Mouse (Mus musculus): ENCODE results near the gene Cd81.

Gene Cd81

DNA sequence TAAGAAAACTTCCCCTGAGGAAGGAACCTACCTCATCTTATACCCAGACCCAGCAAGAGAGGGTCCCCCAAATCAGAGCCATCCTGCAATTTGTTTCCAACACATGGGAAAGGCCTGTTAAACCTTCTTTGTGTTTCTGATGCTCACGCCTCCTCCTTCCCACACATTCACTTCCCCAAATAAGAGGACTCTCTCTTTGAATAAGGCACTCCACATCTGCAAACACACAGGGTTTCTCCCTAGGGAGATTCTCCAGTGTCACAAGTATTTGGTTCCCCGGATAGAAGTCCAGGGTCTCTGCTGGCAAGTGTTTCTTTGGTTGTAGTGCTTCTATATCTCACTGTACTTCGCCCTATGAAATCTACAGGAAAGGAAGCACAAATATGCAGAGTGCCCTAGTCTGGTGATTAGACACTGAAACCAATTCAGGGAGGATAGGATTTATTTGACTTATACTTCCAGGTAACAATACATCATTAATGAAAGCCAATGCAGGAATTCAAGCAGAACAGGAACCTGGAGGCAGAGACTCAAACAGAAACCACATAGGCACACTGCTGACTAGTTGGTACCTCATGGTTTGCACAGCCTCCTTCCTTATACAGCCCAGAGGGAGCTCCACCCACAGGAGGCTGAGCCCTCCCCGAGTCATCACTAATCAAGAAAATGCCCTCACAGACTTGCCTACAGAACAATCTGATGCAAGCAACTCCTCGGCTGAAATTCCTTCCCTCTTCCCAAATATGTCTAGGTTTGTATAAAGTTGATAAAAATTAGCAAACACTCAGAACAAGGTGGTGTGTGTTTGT is 31.0 kb upstream of the Cd81 start:
- no peak for DNase-seq

DNA sequence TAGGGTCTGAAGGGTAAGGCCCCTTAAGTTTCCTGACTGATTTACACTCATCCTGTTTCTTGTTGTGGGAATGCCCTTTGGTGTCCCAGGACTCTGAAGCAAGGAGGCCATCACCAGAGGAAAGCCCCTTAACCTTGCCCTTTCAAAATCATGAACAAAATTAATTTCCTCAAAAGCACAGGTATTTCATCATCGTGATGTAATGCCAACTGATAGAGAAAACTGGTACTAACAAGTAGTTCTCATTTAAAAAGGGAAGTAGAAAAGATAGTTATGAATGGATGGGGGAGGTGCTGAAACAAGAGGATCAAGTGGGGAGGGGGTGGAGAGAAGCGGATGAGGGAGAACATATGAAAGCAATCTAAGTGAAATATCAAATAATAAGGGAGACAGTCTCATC is 29.0 kb upstream of the Cd81 start:
- DNase-seq, result no peak

DNA sequence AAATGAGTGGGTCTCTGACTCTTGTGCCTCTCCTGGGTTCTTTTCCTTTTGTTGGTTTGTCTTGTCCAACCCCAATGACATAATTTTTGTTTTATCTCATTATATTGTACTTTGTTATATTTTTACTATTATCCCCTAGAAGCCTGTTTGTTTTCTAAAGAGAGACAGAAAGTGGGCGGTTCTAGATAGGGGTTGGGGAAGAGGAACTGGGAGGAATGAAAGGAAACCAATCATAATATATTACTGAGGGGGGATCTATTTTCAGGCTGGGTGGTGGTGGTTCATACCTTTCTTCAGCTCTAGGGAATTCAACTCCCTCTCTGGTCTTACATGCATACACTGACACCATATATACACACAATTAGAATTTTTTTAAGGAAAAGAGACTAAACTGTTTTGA is 28.2 kb upstream of the Cd81 start:
- no peak for DNase-seq

DNA sequence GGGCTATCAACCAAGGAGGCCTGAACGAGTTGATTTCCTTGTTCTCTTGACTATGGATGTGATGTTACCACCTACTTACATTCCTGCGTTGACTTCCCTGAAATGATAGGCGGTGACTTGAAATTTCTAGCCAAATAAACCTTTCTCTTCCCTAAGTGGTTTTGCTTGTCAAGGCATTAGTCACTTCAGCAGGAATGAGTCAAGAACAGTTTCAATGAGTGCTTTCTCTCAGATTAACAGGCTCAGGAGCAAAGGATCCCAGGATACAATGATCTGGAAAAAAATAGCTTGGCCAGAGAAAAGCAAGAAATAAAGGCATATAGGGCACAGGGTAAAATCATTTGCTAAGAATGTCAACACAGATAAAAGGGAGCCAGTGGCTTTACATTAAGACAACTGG is 27.0 kb upstream of the Cd81 start:
- no peak for DNase-seq

DNA sequence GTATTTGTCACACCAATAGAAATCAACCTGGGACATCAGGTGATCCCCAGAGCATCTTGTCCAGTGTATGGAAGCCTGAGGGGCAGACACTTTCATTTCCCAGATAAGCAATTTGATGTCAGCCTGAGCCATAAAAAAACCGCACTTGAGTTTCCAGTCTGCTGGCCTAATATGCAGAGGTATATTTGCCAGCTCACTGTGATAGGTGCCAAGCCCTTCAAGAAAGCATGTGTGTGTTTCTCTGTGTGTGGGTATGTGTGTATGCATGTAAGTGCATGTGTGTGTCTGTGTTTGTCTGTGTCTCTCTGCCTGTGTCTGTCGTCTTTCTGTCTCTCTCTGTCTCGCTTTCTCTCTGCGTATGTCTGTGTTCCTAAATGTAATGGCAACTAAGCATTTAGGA is 25.3 kb upstream of the Cd81 start:
- no peak for DNase-seq

DNA sequence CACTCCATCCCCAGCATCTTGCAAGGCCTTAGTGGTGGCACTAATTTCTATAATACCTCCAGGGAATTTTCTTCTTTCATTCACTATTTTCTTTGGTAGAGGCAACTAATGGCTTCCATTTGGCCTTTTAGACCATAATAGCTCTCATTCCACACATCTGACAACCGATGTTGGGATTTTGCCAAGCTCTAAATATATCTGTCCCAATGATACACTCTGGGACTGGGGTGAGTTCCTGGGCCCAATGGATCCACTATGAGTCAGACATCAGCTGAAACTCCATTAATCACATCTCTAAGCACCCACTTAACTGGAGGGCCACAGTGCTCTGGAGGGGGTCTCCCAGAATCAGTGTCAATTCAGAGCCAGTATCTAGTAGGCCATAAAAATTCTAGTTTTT is 20.7 kb upstream of the Cd81 start:
- DNase-seq, result no peak

DNA sequence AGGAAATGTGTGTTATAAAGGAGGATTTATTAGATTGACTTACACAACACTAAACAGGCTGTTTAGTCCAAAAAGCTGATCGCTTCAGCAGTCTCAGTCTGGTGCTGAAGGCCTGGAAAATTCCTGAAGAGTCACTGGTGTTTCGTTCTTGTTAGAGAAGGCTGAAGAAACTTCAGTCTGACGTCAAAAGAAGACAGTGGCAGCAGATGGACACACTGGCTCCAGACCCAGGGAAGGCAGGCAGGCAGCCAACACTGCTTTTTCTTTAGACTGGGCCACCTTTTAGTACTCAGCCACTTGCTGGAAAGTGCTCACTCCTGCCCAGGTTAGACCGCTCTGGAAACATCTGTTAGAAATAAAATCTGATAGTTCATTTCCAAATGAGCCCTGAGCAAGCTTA is 19.0 kb upstream of the Cd81 start:
- DNase-seq, result no peak

DNA sequence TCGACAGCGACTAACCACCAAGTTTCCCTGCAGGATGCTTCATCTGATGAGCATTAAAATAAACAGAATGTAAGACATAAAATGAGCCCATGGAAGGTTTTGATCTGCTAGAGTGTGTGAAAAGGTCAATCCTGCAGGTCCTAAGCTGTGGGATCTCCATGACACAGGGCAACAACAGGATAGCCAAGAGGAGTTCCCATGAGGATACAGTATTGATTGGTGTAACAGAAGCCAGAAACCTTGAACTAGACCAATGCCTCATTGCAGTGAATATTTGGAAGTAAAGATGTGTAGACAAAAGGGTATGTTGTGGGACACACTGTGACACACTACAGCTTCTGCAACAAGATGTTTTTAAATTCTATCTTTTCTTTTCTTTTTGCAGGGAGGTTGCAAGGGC is 18.4 kb upstream of the Cd81 start:
- DNase-seq, result no peak

DNA sequence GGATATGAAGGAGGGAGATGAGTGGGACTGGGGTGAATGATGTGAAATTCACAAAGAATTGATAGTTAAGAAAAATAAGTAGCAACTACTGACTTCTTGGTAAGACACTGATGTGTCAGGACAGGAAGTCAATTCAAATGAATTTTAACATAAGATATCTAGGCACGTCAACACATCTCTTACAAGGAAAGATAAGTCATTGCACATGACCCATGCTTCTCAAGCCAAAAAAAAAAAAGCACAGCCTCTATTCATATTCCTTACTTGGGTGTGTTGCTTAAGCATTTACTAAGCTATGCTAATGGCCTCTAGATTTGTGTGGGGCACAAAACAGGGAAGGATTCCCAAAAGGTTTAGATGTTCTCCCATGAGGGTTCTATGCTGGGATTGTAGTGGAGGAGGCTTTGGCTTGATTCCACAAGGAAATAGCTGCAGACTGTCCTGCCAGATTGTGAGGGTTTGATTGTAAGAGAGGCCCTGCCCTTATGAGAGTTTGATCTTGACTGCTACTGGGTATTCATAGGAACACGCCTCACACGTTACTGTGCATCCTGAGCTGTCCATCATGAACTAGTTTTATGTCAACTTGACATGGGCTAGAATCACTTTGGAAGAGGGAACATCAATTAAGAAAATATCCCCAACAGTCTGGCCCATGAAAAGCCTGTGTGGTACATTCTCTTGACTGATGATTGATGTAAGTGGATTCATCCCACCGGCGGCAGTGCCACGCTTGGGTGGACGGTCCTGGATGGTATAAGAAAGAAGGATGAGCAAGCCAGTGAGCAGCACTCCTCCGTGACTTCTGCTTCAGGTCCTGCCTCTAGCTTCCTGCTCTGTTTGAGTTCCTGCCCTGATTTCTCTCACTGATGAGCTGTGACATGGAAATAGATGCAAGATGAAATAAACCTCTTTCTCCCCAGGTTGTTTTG is 17.8 kb upstream of the Cd81 start:
- DNase-seq, result no peak

DNA sequence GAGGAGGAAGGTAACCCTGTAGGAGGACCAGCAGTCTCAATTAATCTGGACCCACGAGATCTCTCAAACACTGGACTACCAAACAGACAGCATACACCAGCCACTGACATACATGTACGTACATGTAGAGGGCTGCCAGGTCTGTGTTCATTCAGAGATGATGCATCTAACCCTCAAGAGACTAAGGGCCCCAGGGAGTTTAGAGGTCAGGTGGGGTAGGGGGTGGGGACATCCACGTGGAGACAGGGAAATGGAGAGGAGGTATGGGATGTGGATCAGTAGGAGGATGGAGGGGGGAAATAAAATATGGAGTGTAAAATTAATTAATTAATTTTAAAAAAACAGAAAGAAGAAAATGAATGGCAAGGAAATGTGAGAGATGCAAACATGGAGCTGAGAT is 15.8 kb upstream of the Cd81 start:
- no peak for DNase-seq

DNA sequence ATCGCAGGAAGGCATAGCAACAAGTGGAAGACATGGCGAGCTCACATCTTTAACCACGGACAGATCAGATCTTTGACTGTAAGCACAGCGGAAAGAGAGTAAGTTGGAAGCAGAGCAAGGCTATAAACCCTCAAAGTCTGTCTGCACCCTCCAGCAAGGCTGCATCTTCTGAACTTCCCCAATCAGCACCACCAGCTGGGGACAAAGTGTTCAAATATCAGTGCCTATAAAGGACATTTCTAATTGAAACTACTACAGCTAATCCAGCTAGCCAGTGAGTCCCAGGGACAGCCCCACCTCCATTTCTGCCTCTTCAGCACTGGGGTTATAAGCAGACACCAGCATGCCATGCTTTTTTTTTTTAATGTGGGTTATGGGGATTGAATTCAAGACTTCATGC is 15.2 kb upstream of the Cd81 start:
- no peak for DNase-seq

DNA sequence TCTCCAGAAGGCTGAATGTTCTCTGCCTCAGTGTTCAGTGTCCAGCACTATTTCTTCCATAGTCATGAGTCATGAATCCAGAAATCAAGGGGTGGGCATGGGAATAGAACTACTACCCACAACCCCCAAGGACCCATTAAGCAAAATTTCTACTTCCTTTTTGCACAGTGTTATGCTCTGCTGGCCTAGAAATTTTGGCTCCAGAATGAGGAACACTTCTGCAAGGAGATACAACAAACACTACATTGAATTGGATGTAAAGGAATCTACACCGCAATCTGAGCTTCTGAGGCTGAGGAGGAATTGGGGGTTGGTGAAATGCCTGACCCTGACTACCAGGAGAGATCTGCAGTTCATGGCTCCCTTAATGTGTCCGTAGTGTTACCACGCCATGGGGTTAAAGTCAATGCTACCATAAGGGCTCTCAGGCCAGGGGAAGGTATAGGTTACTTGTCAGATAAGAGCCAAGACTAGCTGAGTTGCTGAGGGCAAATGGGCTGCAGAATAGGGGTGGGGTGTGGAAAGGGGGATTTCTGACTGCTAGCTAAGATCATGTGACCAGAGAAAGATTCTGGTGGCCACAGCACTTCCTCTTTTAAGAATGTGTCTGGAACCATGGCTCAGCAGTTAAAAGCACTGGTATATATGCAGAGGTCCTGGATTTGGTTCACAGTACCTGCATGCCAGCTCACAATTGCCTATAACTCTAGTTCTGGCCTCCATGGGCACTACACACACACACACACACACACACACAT is 14.2 kb upstream of the Cd81 start:
- no peak for DNase-seq

DNA sequence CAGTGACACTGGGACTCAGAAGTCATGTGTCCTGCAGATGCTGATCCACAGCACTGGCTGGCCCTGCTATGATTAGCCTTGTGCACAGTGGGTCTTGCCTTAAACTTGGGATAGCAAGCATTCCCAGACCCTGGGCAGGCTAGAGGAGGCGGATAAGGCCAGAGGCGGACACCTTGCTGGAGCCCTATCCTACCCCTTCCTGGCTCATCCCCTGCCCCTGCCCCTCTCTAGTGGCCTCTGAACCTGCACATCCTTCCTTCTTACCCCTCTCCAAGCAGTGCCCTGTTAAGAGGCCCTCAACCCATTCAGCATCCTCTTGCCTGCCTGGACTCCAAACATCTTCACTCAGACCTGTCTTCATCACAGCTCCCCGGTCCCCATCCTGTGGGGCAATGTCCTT is 12.0 kb upstream of the Cd81 start:
- DNase-seq, result no peak

DNA sequence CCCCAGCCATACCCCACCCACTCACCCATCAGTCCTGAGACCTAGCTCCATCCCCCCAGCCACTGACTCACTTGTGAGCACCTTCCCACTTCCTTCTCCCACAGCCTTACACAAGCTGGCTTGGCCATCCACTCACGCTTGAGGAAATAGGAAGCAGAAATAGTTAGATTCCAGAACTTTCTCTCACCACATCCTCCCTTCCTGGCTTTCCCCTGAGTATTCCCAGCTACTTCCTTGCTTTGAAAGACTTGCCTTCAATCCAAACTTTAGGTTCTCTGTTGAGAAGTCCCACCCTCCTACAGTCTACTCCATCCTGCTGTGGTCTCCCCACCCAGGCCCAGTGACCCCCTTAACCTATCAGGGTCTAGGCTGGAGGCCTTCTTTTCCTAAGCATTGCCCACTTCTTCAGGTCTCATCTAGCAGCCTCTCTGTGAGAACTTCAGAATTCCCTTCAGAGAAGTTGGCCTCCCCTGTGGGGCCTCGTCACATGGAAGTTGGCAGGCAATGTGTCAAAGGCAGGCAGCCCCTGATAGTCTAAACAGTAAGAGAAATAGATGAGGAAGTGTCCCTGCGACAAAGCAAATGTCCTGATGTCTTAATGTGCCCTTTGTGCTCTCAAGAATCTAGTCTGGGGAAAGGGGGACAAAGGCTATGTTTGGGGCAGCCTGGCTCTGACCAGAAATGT is 11.3 kb upstream of the Cd81 start:
- DNase-seq, result no peak

DNA sequence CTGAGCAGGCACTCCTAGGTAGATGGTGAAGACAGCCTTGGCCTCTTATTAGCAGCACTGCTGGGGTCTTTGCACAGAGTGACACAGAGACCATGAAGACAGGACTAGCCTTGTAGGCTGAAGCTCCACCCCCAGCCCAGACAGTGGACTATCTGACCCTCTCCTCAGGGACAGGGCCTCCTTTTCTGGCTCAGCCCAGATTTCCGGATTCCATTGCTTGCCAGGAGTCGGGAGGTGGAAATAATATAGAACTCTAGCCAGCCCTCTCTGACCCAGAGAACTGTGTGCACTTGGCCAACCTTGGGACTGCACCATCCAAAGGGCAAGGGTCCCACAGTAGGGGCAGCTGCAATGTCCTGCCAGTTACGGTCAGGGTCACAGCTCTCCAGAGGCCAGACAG is 10.4 kb upstream of the Cd81 start:
- no peak for DNase-seq

DNA sequence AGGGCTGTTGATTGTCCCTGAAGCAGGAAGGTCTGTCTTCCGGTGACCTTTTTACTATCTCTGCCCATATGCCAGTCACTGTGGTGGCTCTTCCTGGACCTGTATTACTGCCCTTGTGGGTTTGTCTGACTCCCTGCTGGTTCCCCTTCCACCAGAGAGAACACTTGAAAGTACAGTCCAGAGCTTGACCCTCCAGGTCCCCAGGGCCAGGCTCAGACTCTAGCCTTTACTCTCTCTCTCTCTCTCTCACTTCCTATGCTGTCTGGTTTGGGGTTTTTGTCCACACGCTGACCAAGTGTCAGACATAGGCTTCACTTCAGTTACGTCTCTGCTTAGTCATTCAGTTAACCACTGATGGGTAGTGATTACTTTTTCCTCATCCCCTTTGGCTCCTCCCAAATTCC is 9.6 kb upstream of the Cd81 start:
- no peak for DNase-seq

DNA sequence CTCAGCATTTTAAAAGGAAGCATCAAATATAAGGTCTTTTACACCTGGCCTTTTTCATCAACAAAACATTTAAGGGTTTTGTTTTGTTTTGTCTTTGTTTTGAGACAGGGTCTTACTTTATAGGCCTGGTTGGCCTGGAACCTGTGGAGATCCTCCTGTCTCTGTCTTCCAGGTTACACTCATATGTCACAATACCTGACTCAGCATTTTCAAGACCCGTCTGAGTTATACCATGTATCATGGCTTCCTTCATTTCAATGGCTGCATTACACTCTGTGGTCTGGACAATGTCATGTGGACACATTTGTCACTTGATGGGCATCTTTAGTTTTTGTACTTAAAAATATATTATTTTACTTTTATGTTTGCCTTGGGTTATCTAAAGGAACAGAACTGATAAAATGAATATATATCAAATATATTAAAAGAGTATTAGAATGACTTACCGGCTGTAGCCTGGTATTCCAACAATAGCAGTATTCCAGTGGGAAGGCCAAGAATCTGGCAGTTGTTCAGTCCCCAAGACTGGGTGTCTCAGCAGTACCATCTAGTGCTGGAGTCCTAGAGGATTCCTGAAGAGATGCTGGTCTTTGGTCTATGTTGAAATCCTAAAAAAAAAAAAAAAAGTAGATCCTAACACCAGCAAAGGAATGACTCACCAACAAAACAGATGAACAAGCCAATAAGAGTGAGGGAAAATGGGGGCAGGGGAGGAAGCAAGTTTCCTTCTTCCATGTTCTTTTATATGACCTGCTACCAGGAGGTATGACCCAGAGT is 8.3 kb upstream of the Cd81 start:
- DNase-seq, result no peak

DNA sequence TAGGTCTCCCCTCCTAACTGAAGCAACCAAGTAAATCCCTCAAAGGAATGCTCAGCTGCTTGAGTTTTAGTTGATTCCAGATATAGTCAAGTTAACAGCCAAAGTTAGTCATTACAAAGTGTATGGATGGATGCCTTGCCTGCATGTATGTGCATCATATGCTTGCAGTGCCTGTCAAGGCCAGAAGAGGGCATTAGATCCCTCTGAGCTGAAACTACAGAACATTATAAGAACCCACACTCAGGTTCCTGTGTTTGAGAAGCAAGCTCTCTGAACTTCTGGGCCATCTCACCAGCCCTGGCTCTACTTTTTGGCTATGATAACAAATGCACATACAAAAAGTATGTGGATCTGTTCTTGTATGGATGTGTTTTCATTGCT is 7.7 kb upstream of the Cd81 start:
- DNase-seq, result no peak

DNA sequence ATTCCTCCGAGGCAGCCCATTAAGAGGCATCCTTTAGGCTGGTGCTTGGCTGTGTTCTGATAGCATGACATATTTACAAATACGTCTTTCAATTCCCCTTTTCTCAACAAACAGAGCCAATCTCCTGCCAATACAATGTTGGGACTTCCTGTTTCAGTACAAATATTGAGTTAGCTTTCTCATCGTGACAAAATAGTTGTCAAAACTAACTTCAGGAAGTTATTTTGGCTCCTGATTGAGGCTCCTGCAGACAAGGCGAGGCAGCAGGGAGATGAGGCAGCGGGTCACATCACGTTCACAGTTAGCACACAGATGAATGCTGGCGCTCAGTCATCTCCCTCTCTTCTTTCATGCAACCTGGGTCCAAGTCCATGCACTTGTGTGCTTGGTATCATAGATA is 6.2 kb upstream of the Cd81 start:
- no peak for DNase-seq

DNA sequence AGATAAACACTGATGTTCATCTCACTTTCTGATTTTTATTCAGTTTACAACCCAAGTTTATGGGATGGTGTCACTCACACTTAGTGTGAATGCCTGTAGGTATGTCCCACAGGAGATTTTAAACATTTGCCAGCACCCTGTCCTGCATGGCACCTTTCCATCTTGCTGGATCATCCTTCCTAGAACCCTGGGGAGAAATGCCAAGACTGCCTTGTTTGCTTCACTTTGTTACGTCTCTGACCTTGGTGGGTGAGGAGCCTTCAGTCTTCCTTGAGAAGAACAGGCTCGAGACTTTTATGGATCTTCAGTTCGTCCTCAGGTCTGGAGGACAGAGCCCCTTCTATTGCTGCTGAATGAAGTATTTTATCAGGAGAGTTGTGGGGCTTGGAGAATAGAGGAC is 3.2 kb upstream of the Cd81 start:
- no peak for DNase-seq

DNA sequence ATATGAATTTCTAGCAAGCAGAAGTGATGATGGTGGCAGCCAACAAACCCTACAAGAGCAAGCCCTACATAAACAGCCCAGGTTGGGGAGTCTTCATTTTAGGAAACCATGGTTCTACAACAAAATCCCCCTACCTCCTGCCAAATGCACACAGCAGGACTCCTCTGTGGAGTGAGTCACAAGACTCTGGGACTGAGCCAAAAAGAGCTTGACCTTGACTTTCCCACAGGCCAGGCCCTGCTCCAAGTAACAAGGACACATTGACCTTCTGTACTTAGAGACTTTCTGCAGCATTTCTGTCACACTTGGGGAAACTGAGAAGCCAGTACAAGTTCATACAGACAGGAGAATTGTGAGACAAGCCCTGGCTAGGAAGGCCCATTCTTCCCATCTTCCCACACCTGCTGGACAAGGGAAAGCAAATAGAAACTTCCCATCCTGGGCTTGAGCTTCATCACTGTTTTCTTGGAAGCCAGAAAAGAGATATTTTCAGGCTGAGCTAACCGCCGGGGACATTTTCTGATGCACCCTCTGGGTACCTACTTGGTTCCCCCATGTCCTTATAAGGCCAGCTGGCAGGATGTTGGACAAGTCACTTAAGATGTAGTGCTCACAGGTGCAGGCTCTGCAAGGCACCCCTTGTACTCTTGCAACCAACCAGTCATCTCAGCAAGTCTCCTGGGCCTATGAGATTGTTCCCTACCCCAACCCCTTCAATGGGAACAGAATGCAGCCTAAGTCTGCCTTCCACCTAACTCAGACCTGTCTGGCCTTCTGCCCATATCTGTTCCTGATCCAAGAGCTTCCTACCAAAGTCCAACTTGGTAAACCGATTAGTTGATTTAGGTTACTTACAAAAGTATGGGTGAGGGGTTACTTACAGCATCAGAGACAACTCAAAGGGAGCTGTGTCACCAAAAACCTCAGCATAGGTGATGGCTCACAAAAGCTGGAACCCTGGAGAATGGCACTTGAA is 2.4 kb upstream of the Cd81 start:
- DNase-seq, result no peak
